Mouse (Mus musculus): ENCODE measurements around the gene Omd.
"Not testable (repeated sequence)": the region's sequence is repeated elsewhere in the genome, so short reads cannot be mapped to it uniquely, and the experiment has no call there.

Gene Omd

GRCm38 (mm10) chr13:49581541-49582530, at the start of gene Omd:
Gene Omd, plus strand, starts transcription at chr13:49582462.
- DNase-seq: peak; percentile 36 to 49

- no peak for DNase-seq
Observed at GRCm38 (mm10) chr13:49536946-49537345, 45.3 kb upstream of the Omd start.

DNA sequence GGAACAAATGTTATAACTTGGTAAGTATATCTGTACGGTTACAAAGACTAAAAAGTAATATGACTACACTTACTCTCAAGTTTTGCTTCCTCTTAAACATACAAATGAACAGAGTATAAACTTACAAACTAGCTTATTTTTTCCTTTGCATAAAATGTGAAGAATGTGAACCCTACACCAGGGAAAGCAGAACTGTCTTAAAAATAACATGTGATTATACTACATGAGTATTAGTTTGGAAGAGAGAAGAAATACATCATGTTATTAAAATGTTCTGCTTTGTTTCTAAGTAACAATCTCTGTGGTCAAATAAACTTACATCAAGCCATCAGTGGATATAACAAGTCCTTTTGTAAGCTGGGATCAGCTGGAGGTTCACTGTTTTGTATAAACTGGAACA, 43.6 kb upstream of the Omd start:
- DNase-seq: no peak

- no peak for DNase-seq
Observed at GRCm38 (mm10) chr13:49544279-49544678, 38.0 kb upstream of the Omd start, which contains the start of gene Aspn. Gene Aspn, plus strand, starts transcription at chr13:49544443.

- no peak for DNase-seq
Observed at GRCm38 (mm10) chr13:49545646-49546045, 36.6 kb upstream of the Omd start.

DNA sequence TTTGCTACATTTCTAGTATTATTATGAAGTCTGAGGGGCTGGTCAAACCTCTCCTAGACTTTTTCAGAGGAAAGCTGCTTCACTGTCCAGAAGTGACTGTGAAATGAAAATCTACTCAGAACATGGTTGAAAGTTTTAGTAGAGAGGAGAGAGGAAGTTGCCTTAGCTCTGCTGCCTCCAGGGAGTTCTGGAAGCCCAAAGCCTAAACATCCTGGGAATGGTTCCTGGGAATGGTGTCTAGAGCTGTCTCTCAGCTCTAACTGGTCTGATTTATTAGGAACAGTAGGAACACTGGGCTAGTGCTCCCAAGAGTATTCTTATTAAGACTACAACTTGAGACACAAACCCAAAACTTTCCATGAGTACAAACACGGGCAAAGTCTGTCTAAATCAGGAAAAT, 35.7 kb upstream of the Omd start:
- DNase-seq: peak in 1 of 2 experiments; percentile 22

- no peak for DNase-seq
Observed at GRCm38 (mm10) chr13:49547563-49548150, 34.6 kb upstream of the Omd start.

DNA sequence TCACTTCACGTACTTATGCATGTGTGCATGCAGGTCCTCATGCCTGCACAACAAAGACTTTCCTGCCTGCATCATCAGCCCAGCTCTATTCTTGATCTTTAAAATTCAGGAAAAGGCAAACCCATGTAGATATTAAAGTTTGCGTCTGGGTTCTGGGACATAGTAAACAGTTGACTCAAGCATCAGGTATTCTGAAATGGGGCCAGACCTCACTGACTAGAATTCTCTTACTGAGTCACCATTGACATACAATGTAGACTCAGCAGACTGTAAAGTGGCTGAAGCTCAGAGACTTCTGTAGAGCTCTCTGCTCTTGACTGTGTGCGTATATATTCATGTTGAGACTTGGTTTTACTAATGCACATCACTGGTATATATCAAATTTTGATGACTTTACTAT, 32.6 kb upstream of the Omd start:
- no peak for DNase-seq

GRCm38 (mm10) chr13:49554519-49554918, 27.7 kb upstream of the Omd start:
- DNase-seq: no peak

DNA sequence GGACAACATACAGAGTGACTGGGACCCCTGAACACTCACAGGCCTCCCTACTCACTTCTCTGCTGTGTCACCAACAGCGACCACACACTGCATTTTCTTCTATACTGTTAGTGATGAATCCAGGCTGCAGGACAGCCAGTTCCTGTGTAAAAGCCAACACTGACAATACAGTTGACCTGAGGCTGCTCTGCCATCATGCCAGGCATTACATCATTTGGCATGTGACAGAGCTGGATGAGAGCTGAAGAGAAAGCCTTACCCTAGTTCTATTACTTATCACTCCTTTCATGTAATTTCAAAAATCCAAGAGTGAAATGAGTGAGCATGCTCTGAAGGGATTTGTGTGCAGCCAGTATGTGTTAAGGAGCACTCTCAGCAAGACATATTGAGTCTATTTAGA, 26.1 kb upstream of the Omd start:
- DNase-seq: no peak

DNA sequence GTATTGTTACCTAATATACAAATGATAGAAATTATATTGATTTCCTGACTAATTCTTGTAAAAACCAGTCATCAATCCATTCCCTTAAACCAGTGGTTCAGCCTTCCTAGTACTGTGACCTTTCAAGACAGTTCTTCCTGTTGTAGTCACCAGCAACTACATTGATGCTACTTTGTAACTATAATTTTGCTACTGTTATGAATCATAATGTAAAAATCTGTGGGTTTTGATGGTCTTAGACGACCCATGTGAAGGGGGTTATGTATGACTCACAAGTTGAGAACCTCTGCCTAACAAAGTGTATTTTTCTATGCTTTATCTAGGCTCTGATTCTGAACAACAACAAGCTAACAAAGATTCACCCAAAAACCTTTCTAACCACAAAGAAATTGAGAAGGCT, 25.3 kb upstream of the Omd start:
- no peak for DNase-seq

- DNase-seq: peak; percentile 31 to 63
Observed at GRCm38 (mm10) chr13:49559185-49559584, 23.1 kb upstream of the Omd start.

- no peak for DNase-seq
Observed at GRCm38 (mm10) chr13:49560886-49561285, 21.4 kb upstream of the Omd start.

DNA sequence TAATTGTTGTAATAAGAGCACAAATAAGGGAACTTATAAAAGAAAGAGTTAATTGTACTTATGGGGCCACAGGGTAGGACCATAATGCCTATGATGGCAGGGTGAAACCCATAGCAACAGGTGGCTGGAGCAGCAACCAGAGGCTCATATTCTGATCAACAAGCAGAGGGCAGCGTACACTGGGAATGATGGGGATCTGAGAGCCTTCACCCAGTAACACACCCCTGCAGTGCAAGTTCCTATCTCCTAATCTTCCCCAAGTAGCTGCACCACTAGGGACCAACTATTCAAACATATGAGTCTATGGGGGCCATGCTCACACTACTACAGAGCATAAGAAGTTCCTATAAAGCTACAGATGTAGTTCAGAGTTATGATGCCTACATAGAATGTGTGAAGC, 17.9 kb upstream of the Omd start:
- no peak for DNase-seq

DNA sequence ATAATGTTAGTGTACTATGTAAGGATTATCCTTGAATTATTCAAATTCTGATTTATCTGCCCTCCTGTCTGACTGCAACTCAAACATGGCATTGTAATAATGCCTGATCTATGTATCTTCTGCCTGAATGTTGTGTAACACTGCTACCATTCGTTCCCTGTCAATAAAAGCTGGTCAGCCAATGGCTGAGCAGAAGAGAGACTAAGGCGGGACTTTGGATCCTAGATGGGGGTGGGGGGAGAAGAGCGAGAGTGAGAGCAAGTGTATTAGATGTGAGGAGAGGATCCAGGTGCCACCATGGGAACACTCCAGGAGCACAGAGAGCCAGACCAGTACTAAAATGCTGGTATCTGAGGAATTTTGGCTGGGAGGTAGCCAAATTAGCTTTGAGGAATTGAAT, 11.9 kb upstream of the Omd start:
- DNase-seq: peak in 1 of 2 experiments; percentile 12

DNA sequence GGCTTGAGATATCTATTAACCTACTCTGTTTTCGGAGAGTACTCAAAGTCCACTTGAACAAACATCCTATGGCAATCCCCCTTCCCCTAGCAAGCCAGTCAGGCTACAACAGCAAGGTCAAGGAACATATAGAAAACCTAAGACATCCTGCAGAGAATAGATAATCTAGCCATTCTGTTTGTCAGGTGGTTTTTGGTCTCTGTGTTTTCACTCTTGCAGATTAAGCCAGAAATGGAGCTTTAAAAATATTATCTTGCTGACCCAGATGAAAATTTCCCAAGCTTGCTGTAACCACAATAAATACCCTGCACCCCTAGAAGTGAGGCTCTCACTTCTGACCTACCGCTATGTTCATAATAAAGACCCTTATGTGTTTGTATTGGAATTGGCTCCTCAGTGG, 10.8 kb upstream of the Omd start:
- no peak for DNase-seq

- DNase-seq: no peak
Observed at GRCm38 (mm10) chr13:49583859-49584258, 1.6 kb downstream of the Omd start.

DNA sequence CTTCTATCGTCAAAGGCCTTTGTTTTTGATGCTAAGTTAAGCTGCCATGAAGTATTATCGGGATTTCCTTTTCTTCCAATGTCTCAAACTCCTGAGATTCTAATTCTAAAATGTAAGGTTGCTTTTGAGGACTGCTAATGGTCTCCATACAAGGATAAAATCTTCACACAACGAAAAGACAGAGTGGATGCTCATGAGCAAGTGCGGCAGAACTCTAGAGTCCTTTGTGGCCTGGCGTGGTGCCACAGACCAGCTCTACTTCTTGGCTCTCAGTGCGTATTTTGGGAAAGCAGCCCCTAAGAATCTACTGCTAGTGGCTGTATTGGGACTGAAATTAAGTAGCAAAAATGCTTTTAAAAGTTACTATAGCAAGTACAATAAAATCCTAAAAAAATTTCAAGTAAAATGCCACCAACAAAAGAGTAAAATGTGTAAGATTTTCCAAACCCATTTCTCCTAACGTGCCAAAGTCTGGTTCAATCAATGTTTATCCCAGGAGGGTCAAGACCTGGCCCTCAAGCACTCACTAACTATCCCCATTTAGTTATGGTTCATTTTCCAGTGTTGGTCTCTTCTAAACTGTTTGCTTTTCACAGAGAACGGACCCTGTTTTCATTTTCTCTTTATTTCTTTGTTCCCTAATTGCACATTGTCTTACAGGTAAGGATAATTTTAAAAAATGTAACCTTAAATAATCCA, 2.2 kb downstream of the Omd start:
- peak; percentile 18 to 42 for DNase-seq

DNA sequence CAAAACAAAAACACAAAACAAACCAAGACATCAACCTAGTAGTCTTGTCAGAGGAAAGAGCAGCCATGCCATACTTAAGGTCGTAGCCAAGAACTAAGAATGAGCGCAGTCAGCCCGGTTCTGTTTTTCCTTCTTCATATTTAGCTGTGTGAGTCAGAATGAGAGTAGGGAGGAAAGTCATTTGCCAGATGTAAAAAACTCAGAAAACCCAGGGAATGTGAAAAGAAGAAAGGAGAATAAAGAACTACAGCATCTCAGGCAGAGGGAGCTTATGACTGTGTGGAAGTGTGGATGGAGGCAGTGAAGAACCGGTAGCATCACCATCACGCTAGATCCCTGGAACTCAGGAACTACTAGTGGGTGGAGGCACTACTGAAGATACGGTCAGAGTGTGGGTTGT, 3.8 kb downstream of the Omd start:
- DNase-seq: no peak

DNA sequence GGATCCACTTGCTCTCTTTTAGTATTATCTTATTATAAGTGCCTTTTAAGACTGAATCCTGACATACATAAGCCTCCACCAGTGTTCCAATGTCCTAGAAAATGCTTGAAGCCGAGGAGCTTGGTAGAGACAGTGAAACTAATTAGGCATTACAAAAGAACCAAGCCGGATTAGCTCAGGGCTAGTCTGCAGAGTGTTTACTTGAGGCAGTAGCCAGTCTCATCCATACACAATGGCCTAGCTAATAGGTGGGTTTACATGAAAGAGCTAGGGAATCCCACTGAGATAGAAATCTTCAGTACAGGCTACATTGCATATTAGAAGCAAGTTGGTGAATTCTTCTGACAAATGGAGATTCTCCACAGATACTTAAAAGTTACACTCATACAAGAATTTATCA, 20.3 kb downstream of the Omd start:
- not testable (repeated sequence) for DNase-seq

DNA sequence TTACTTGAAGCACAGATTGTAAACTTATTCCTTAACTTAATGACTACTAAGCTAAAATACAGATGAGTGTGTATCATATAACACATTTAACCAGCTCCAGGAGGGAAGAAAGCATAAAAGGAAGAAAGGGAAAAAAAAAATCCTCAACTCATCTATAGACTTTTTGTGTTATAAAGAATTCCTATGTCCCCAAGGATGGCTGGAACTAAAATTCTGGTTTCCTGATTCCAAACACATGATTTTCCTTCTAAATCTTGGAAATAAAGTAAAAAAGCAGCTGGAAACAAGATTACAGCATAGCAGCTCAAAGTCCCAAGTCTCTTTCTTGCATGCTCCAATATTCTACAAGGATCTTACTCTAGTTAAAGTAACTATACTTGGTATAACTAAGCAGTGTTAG, 21.3 kb downstream of the Omd start:
- no peak for DNase-seq

GRCm38 (mm10) chr13:49607714-49608113, 25.5 kb downstream of the Omd start, which contains the start of gene Ogn:
Gene Ogn, plus strand, starts transcription at chr13:49608046.
- peak; percentile 33 to 38 for DNase-seq

DNA sequence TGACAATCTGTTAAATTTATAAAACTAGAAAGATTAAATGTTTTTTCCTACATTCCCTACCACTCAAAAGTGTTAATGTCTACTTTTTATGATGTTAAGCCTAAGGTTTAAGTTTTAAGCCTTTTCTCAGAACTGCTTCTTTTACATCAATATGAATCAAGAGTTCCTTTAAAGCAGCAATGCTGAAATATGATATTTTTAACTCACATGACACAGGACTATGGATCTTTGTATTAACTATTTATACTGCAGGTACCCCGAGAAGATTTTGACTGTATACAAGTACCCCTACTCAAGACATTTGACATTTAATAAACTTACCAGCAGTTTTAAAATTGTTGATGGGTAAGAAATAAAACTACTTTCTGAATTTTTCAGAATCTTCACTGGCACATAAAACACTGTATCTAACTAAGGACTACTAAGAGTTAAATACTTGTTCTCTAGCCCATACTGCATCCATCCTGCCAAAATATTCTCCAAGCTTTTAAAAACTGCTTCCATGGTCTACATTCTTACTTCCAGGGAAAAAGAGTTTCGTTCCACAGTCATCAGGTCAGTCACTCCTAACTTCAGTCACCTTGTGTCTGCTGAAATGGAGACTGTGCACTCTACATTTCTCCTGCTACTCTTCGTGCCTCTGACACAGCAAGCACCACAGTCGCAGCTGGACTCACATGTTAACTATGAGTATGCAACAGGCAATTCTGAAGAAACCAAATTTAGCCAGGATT, 26.5 kb downstream of the Omd start:
- no peak for DNase-seq

All from kidney, adult 8-10 months (tissue).